Mouse (Mus musculus) heart, adult 2 months (tissue): Measurements from ENCODE around the gene Slc35e1.

Experiments used
- CTCF ChIP-seq: fragments of 200-600 bp; IDR thresholded peaks from 2 replicates; pipeline ENCODE4 v1.8.1; 2022; ENCODE audit warnings: antibody characterized with exemption, mild to moderate bottlenecking, moderate library complexity
- EP300 ChIP-seq: fragments of 200-500 bp; IDR thresholded peaks from 2 replicates; pipeline ENCODE4 v1.6.1; 2011; ENCODE audit warnings: low read depth, low read length, control low read depth; ENCODE audit not compliant: insufficient read depth
- POLR2A ChIP-seq: fragments of 200-500 bp; IDR thresholded peaks from 2 replicates; pipeline ENCODE4 v1.6.1; 2011; ENCODE audit warnings: mild to moderate bottlenecking, low read depth, low read length, control low read depth; ENCODE audit not compliant: insufficient read depth

DNA sequence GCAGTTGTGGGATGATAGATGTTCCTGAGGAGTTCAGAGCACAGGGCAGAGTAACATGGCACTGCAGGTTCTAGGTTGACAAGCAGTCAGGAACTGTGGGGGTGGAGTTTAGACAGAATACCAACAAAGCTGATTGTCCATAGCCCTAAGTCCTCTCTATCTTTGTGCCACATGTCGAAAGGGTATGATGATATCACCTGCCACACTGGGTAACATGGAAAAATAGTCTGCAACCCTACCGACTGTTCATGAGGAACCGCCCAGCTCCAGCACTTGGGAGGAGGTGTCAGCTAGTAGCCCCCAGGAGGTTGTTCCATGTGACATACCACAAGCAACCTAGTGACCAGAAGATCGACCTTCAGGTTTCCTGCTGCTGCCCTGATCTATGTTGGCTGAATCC lies 6.1 kb upstream of the Slc35e1 start:
- no peak for TF ChIP-seq CTCF
- TF ChIP-seq POLR2A, result 0 out of 2 replicates have a peak, but pooled peaks have one; percentile 16
- TF ChIP-seq EP300, result no peak
